Mouse (Mus musculus): ENCODE data around the gene Gipc1.
A peak's percentile ranks its signal among the peaks of the same experiment; 100 is the strongest.

Gene Gipc1

GRCm38 (mm10) chr8:83648031-83648430 is 4.4 kb upstream of the Gipc1 start:
- DNase-seq (ENCODE audit: low read depth, low spot score): no peak

- DNase-seq (ENCODE audit: low read depth, low spot score): no peak
These were observed 2.8 kb upstream of the Gipc1 start for GRCm38 (mm10) chr8:83649699-83650098.

GRCm38 (mm10) chr8:83652744-83653661 is 526 bp downstream of the Gipc1 start:
- no peak for DNase-seq (ENCODE audit: low read depth, low spot score)

DNA sequence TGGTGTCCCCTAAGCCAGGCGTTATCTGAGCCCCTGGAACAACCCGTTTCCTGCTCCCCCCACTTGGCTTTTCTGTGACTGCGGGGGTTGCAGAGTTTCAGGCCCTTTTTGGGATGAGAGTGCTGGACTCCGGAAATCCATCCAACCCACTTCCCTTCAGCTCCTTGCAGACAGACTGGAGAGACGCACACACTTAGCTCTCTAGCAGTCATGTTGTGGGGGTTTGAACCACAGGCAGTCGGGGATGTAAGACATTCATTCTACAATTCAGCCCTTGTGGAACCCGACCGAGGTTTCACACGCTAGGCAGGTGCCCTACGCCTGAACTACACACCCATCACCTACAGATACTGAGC is 1.2 kb downstream of the Gipc1 start:
- no peak for DNase-seq (ENCODE audit: low read depth, low spot score)

DNA sequence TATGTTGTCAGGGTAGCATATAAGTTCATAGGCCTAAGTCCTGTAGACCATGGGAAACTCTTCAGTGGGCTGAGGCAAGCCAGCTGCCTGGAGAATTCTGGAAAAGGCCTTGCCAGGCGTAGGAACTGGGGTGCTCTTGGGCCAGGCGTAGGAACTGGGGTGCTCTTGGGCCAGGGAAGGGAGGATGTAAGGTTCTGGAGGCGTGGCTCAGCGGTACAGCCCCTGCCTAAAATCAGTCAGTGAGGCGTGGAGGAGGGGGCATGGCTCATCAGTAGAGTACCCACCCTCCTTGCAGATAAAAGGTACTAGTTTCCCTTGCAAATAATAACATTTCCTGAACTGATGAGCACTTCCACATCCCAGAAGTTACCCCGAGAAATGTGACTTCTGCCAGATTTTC is 2.2 kb downstream of the Gipc1 start:
- DNase-seq (ENCODE audit: low read depth, low spot score): no peak

DNA sequence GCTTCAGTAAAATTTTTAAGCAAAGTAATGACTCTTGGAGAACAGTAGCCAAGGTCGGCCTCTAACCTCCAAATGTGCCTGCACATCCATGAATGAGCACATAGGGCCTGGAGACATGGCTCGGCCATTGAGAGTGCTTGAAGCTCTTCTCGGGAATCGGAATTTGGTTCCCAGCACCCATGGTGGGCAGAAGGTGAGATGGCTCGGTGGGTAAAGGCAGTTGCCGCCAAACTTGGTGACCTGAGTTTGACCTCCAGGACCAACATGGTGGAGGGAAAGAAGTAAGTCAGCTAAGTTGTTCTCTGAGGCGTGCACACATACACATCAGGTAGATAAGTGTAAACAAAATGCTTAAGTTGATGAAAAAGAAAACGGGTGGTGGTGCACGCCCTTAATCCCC is 3.6 kb downstream of the Gipc1 start:
- no peak for DNase-seq (ENCODE audit: low read depth, low spot score)

DNA sequence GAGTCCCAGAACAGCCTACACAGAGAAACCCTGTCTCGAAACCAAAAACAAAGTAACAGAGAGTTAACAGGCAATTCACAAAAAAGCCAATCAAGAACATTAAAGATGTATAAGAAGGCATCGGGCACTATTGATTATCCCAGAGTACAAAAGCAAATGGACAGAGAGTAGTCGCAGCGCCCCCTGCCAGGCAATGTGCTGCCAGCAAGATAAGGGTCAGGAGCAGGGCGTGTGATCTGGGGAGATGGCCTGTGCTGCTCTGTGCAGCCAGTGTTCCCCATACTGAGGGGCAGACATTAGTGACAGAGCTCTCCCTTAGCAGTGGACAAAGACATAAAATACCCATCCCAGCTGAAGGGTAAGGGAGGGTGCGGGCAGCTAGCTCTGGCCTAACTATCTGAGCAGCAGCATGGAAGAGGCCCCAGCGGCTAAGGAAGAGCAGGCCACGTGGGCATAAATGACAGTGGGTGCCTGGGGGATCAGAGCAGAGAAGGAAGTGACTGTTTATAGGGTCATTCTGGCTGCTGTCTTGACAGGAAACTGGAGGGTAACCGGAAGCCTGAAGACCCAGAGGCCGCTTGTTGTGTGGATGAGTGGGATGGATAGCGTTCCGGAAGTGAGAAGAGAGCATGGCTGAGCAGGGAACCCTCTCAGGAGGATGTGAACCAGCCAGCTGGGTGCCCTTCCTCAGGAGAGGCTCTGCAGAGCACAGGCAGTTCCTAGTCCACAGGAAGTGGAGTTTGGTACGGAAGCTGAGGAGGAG is 4.2 kb downstream of the Gipc1 start:
- DNase-seq (ENCODE audit: low read depth, low spot score): no peak

GRCm38 (mm10) chr8:83660545-83660944 is 8.1 kb downstream of the Gipc1 start:
- DNase-seq (ENCODE audit: low read depth, low spot score): no peak

DNA sequence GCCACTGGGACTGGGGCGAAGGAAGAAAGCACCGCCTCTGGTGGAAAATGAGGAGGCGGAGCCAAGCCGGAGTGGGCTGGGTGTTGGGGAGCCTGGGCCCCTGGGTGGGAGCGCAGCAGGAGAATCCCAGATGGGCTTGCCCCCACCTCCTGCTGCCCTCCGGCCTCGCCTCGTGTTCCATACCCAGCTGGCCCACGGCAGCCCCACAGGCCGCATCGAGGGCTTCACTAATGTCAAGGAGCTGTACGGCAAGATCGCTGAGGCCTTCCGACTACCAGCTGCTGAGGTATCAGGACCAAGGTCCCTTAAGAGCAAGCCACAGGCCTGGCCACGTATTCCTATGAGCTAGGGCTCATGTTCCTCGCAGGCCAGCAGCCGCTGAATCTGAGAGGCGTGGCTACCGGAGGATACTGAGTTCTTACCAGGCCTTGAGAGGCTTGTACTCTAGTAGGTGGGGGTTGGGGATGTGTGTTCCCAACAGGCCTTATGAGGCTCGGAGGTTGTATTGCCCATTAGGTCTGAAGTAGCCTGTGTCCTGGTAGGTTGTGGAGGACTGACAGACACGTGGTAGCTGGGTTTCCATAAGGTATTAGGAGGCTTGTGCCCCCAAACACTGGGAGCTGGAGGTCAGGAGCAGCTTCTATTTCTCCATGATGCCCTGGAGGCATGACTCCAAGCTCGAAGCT is 8.7 kb downstream of the Gipc1 start:
- DNase-seq (ENCODE audit: low read depth, low spot score): no peak

DNA sequence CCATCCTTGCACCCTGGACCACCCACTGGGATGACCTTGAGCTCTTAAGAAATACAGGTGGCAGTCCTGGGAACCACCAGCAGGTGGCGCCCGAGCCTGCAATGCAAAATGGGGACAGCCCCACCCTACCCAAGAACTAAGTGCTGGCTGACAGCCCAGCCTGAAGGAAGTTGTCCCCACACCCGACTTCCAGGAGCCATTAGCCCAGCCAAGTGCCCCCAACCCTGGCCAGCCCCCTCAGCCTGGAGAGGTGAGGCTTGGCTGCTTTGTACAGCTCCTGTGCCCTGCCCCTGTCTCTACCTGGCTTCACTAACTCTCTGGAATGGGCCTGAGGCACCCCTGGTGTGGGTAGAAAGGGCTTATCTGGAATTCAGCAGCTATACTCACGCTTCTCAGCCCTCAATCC is 9.9 kb downstream of the Gipc1 start:
- DNase-seq (ENCODE audit: low read depth, low spot score): peak; percentile 77

DNA sequence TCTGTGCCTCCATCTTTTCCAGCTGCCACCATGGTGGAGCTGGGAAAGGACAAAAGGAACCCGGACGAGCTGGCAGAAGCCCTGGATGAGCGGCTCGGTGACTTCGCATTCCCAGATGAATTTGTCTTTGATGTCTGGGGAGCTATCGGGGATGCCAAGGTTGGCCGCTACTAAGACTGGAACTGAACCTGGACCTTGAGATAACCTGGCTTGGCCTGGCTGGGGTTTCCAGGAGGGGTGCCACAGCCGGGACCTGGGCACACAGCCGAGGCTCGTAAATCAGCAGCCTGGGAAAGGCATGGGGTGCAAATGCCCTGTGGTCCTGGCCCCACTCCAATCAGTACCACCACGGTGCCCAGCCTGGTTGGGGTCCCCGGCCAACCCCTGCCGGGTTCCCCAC is 11.6 kb downstream of the Gipc1 start:
- no peak for DNase-seq (ENCODE audit: low read depth, low spot score)

- no peak for DNase-seq (ENCODE audit: low read depth, low spot score)
These were observed 12.6 kb downstream of the Gipc1 start for GRCm38 (mm10) chr8:83664931-83665625.

GRCm38 (mm10) chr8:83665969-83666865 is 13.7 kb downstream of the Gipc1 start, which contains the start of gene Ptger1:
Gene Ptger1 (plus strand): TSS chr8:83666678.
- no peak for DNase-seq (ENCODE audit: low read depth, low spot score)

- no peak for DNase-seq (ENCODE audit: low read depth, low spot score)
These were observed 14.4 kb downstream of the Gipc1 start for GRCm38 (mm10) chr8:83666866-83667234.

- DNase-seq (ENCODE audit: low read depth, low spot score): no peak
These were observed 15.0 kb downstream of the Gipc1 start for GRCm38 (mm10) chr8:83667526-83667925.

GRCm38 (mm10) chr8:83668010-83668916 is 15.8 kb downstream of the Gipc1 start:
- peak; percentile 60 for DNase-seq (ENCODE audit: low read depth, low spot score)

GRCm38 (mm10) chr8:83669013-83669412 is 16.5 kb downstream of the Gipc1 start:
- no peak for DNase-seq (ENCODE audit: low read depth, low spot score)

- DNase-seq (ENCODE audit: low read depth, low spot score): no peak
These were observed 20.5 kb downstream of the Gipc1 start for GRCm38 (mm10) chr8:83672936-83673335.

DNA sequence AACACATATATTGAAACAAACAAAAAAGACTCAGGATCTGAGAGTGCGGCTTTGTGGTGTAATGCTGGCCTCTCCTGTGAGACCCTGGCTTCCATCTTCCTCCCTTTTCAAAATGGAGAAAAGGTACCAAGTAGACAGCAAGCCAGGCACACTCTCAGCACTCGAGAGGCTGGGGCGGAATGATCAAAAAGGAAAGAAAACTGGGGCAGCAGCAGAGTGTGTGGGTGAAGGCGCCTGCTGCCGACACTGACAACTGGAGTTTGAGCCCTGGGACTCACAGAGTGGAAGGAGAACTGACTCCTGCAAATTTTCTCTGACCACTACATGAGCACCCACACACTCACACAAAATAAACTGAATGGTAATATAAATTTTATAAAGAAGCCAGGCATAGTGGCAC is 22.0 kb downstream of the Gipc1 start:
- DNase-seq (ENCODE audit: low read depth, low spot score): no peak

- DNase-seq (ENCODE audit: low read depth, low spot score): no peak
These were observed 27.4 kb downstream of the Gipc1 start for GRCm38 (mm10) chr8:83679866-83680265.

All from retina, postnatal 7 days (tissue).